Mouse (Mus musculus) left cerebral cortex, adult 18-20 months (tissue): ENCODE data around the gene Il2ra. TPM values are rescaled to one million over a fixed set of nuclear protein-coding genes. Genes with fewer than 3 reads are reported as not detected.
"Not testable (repeated sequence)": the region's sequence is repeated elsewhere in the genome, so short reads cannot be mapped to it uniquely, and the experiment has no call there.

ENCODE experiments used
- DNase-seq, 2 experiments: peaks; one replicate each; pipeline ENCODE4 v3.0.0; 2021 to 2022; ENCODE audit warnings: low spot score in 2 of 2, mixed read lengths in 1 of 2
- long read RNA-seq, 2 experiments: library from polyadenylated mRNA; stranded (forward); transcript quantifications; one replicate each; pipeline ENCODE4 v2.0.0; 2021
- total RNA-seq, 2 experiments: library from RNA; stranded (reverse); gene quantifications; 2 replicates each; pipeline ENCODE4 v1.2.3; 2021

The Il2ra gene
- total RNA-seq, result under 1 TPM in 1 of 2 experiments, not detected in 1; 0.19 TPM
- long read RNA-seq, experiment 1, result 0 reads
- long read RNA-seq, experiment 2, result 0 reads

- DNase-seq, result no peak
Measured at GRCm38 (mm10) chr2:11642451-11642941, at the start of gene Il2ra. Il2ra (plus strand) TSS chr2:11642807.

- no peak for DNase-seq
Measured at GRCm38 (mm10) chr2:11596690-11597089, 45.9 kb upstream of the Il2ra start.

GRCm38 (mm10) chr2:11597906-11598305 lies 44.7 kb upstream of the Il2ra start:
- DNase-seq, result no peak

GRCm38 (mm10) chr2:11601795-11602194 lies 40.8 kb upstream of the Il2ra start:
- no peak for DNase-seq

- DNase-seq, result peak; percentile 96 to 98
Measured at GRCm38 (mm10) chr2:11602506-11603489, 39.8 kb upstream of the Il2ra start.

GRCm38 (mm10) chr2:11604053-11604452 lies 38.6 kb upstream of the Il2ra start, which contains the start of gene Rbm17:
Rbm17 (minus strand) TSS chr2:11604153.
- no peak for DNase-seq

- DNase-seq, result no peak
Measured at GRCm38 (mm10) chr2:11604911-11605310, 37.7 kb upstream of the Il2ra start.

GRCm38 (mm10) chr2:11606718-11607117 lies 35.9 kb upstream of the Il2ra start:
- DNase-seq, result not testable (repeated sequence)

GRCm38 (mm10) chr2:11612939-11613338 lies 29.7 kb upstream of the Il2ra start:
- DNase-seq, result not testable (repeated sequence)

- no peak for DNase-seq
Measured at GRCm38 (mm10) chr2:11616846-11617245, 25.8 kb upstream of the Il2ra start.

- DNase-seq, result no peak
Measured at GRCm38 (mm10) chr2:11619598-11619997, 23.0 kb upstream of the Il2ra start.

- DNase-seq, result no peak
Measured at GRCm38 (mm10) chr2:11623173-11623572, 19.4 kb upstream of the Il2ra start.

GRCm38 (mm10) chr2:11623726-11624125 lies 18.9 kb upstream of the Il2ra start:
- no peak for DNase-seq

GRCm38 (mm10) chr2:11625890-11626289 lies 16.7 kb upstream of the Il2ra start, which contains the start of gene Gm17490:
Gm17490 (minus strand) TSS chr2:11626264.
- DNase-seq, result no peak

GRCm38 (mm10) chr2:11635035-11635434 lies 7.6 kb upstream of the Il2ra start:
- DNase-seq, result no peak

- no peak for DNase-seq
Measured at GRCm38 (mm10) chr2:11635471-11636137, 7.0 kb upstream of the Il2ra start.

- no peak for DNase-seq
Measured at GRCm38 (mm10) chr2:11636138-11636480, 6.5 kb upstream of the Il2ra start.

- DNase-seq, result no peak
Measured at GRCm38 (mm10) chr2:11637115-11637514, 5.5 kb upstream of the Il2ra start.

- no peak for DNase-seq
Measured at GRCm38 (mm10) chr2:11644057-11644456, 1.4 kb downstream of the Il2ra start.

GRCm38 (mm10) chr2:11645297-11645696 lies 2.7 kb downstream of the Il2ra start:
- DNase-seq, result no peak

GRCm38 (mm10) chr2:11651476-11651875 lies 8.9 kb downstream of the Il2ra start:
- no peak for DNase-seq

GRCm38 (mm10) chr2:11652196-11652595 lies 9.6 kb downstream of the Il2ra start:
- DNase-seq, result no peak
